Mouse (Mus musculus): ENCODE results near the gene Hspb8.

DNA sequence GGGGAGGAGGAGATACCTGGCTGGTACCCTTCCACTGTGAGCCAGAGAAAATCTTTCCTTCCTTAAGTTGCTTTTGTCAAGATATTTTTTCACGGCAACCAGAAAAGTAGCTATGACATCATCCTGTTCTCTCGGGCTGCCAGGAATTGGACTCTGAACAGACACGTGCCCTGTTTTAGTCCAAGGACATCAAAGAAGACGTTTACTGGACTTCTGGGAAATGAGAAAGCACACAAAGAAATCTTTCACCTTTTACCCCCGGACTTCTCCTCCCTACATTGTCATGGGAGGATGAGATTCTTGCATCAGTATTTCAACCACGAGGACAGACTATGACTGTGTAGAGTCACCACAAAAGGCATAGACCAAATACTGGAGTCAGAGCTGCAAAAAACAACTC is 14.7 kb downstream of the Hspb8 start:
- TF ChIP-seq CTCF (conservative IDR thresholded peaks at IDR 0.05; ENCODE audit: insufficient read depth, insufficient read length, low read depth, low read length): no peak
- no peak for TF ChIP-seq POLR2A (IDR thresholded peaks at IDR 0.05; ENCODE audit: low read depth, low read length)
